Mouse (Mus musculus) limb, embryonic 10.5 days (tissue): ENCODE measurements at regions not wholly inside any gene's neighbourhood (a gene's known extent, or its start where the extent isn't known, plus 50 kb on each side); places are given as distances from the start of the nearest gene placed in this dataset.
A peak's percentile ranks its signal among the peaks of the same experiment; 100 is the strongest.
"Not testable (repeated sequence)": the region's sequence is repeated elsewhere in the genome, so short reads cannot be mapped to it uniquely, and the experiment has no call there.

Experiments
- DNase-seq: peaks from one replicate; pipeline ENCODE4 v3.0.0-alpha.2; 2017; ENCODE audit warnings: low spot score
- H3K27ac ChIP-seq: fragments of 300-500 bp; sonication (generic); 2 replicates; pipeline ENCODE4 v1.5.1; 2016; ENCODE audit warnings: mild to moderate bottlenecking
- H3K27me3 ChIP-seq: fragments of 300-500 bp; sonication (generic); 2 replicates; pipeline ENCODE4 v1.6.1; 2016; ENCODE audit warnings: low read depth, mild to moderate bottlenecking; ENCODE audit not compliant: poor library complexity, severe bottlenecking
- H3K36me3 ChIP-seq: fragments of 300-500 bp; sonication (generic); 2 replicates; pipeline ENCODE4 v1.6.1; 2016; ENCODE audit warnings: mild to moderate bottlenecking, moderate library complexity
- H3K4me1 ChIP-seq: fragments of 300-500 bp; sonication (generic); 2 replicates; pipeline ENCODE4 v1.6.1; 2016
- H3K4me3 ChIP-seq: fragments of 300-500 bp; sonication (generic); 2 replicates; pipeline ENCODE4 v1.5.1; 2016; ENCODE audit warnings: mild to moderate bottlenecking, moderate library complexity
- H3K9me3 ChIP-seq: fragments of 300-500 bp; sonication (generic); replicated peaks from 2 replicates; pipeline ENCODE4 v1.6.1; 2016; ENCODE audit warnings: mild to moderate bottlenecking
- WGBS: fragments of 180-500 bp; shearing (Covaris S2); methylation state at CpG from one replicate; pipeline ENCODE4 v1.1.7; 2016; 5-methylcytosine and 5-hydroxymethylcytosine counted together

DNA sequence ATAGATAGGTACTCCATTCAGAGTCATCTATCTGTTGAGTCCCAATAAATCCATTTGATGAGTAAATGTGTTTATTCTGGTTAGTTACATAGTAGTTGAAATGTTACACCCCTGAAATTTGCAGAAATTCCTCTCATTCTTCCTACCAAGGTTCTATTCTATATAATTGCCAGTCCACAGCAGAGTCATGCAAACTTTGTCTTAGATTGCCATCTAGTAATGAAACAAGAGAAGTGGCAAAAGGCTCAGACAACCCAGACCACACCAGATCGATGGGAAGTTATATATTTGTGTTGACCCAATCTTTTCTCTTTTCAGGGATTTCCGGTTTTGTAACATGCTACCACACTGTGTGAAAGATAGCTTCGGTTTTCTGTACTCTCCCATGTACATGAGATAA, 1214.1 kb upstream of the Tacstd2 start:
- Histone ChIP-seq H3K4me3 (no peak overlapping the region), H3K36me3 (no peaks in the 10 kb centered on the region), H3K27ac (no peak overlapping the region), H3K4me1 (no peaks in the 10 kb centered on the region), H3K9me3 (no peaks in the 10 kb centered on the region), H3K27me3 (no peaks in the 10 kb centered on the region)
- 89% methylated on average over 3 of the region's 3 CpGs for WGBS
- DNase-seq = no peak

DNA sequence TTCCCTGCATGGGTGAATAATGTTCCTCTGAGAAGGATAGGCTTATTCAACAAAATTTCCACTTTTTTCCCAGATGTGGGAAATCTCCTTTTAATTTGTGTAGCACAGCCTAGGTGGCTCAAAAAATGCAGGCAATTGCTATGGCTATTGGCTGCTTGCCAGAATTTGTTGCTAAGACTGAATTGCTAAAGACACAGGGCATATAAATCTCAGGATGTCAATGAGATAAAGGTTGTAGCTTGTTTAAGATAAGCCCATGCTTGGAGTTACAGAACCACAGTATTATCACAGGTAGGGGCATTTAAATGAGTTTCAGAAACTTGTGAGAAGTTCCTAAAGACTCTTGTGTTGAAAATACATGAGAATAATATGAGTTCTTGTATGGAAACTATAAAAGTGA, 1203.0 kb upstream of the Tacstd2 start:
- Histone ChIP-seq H3K36me3 (no peaks in the 10 kb centered on the region), H3K4me3 (no peak overlapping the region), H3K27me3 (no peaks in the 10 kb centered on the region), H3K9me3 (no peaks in the 10 kb centered on the region), H3K4me1 (no peaks in the 10 kb centered on the region), H3K27ac (no peak overlapping the region)
- no peak for DNase-seq

DNA sequence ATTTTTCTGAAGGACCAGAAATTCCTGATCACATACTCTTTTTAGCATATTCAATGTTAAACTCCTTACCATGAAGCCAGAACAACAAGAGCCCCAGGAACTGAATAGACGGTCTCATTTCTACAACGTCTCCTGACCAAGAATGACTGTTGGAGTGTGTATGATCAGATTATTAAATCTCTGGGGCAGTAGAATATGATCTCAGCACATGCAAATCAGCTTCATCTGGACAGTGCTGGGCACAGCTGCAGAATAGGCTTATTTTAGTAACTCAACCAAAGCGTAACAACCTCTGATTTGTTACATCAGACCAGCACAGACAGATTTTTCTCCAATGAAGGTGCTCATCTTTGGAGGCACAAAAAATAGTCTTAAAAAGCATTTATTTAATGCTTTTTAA, 1201.1 kb upstream of the Tacstd2 start:
- H3K36me3 ChIP-seq = no peaks in the 10 kb centered on the region
- no peak for DNase-seq
- H3K27ac ChIP-seq = no peak overlapping the region
- H3K4me1 ChIP-seq = no peaks in the 10 kb centered on the region
- no peaks in the 10 kb centered on the region for H3K27me3 ChIP-seq
- 97% methylated on average over 3 of the region's 3 CpGs for WGBS
- no peaks in the 10 kb centered on the region for H3K9me3 ChIP-seq
- no peak overlapping the region for H3K4me3 ChIP-seq

DNA sequence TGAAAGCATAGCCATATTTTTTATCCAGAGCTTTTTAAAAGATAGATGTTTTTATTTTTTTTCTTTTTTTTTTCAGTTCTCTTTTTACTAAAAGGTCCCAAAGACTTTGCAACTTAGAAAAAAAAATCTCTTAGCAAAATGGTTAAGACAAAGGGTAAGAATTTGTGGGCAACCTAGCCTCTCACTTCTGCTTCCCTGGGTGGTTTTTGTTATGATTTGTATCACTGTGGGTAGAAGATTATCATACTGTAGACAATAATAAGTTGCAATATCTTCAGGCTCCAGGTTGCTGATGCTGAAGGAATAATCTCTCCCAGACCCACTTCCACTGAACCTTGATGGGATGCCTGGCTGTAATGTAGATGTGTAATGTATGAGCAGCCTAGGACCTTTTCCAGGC, 1200.5 kb upstream of the Tacstd2 start:
- DNase-seq = no peak
- no peaks in the 10 kb centered on the region for H3K9me3 ChIP-seq
- no peaks in the 10 kb centered on the region for H3K36me3 ChIP-seq
- no peaks in the 10 kb centered on the region for H3K27me3 ChIP-seq
- H3K4me1 ChIP-seq = no peaks in the 10 kb centered on the region
- no peak overlapping the region for H3K4me3 ChIP-seq
- no peak overlapping the region for H3K27ac ChIP-seq

DNA sequence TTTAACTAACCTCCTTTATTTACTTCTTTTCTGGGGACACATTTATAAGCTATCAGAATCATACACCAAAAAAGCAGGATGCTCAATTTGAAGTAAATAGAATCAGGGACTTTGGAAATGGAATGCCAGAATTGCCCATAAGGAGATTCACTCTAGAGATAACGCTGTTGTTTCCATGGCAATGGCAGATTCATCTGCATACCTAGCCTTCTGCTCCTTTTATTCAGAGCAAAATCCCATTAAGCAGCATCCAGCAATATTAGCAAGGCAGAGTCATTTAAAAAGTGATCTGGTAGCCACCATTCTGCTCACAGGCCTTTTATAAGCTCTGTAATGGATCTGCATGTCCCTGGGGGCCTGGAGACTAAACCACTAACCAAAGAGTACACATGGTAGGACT, 1175.5 kb upstream of the Tacstd2 start:
- DNase-seq, H3K27ac ChIP-seq, H3K4me1 ChIP-seq, H3K9me3 ChIP-seq, H3K36me3 ChIP-seq, H3K4me3 ChIP-seq, H3K27me3 ChIP-seq: not testable (repeated sequence)
- WGBS = 80% methylated on average over 1 of the region's 1 CpGs

DNA sequence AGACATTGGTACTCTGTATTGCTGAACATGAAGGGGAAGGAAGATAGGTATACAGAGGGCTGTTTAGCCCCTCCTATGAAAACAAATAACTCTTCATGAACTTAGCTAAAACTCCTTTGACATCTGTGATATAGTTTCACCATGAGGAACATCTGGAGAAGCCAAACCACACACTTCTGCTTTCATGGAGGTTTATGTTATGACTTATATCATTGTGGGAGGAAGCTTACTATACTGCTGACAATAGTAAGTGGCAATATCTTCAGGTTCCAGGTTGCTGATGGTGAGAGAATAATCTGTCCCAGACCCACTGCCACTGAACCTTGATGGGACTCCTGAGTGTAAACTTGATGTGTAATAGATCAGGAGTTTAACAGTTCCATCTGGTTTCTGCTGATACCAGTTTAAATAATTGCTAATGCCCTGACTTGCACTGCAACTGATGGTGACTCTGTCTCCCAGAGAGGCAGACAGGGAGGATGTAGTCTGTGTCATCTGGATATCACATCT, 1168.8 kb upstream of the Tacstd2 start:
- not testable (repeated sequence) for H3K4me3 ChIP-seq, H3K4me1 ChIP-seq, H3K27ac ChIP-seq, H3K9me3 ChIP-seq, H3K36me3 ChIP-seq, DNase-seq, H3K27me3 ChIP-seq

DNA sequence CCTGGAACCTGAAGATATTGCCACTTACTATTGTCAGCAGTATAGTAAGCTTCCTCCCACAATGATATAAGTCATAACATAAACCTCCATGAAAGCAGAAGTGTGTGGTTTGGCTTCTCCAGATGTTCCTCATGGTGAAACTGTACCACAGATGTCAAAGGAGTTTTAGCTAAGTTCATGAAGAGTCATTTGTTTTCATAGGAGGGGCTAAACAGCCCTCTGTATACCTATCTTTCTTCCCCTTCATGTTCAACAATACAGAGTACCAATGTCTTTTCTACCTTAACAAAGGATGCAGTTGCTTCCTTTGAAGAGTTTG, 1145.2 kb upstream of the Tacstd2 start:
- not testable (repeated sequence) for H3K27ac ChIP-seq, H3K9me3 ChIP-seq

DNA sequence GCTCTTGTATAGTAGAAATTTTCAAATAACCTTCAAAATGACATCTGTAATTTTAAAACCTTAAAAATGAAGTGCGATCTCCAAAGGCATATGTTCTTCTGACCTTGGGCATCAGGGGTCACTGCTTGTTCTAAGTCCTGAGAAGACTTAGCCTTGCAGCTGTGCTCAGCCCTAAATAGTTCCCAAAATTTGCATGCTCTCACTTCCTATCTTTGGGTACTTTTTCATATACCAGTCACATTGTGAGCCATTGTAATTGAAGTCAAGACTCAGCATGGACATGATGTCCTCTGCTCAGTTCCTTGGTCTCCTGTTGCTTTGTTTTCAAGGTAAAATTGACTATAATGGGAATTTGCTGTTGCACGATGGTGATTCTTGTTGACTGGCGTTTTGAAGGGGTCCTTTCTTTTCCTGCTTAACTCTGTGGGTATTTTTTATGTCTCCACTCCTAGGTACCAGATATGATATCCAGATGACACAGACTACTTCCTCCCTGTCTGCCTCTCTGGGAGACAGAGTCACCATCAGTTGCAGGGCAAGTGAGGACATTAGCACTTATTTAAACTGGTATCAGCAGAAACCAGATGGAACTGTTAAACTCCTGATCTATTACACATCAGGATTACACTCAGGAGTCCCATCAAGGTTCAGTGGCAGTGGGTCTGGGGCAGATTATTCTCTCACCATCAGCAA, 1144.6 kb upstream of the Tacstd2 start:
- no peak for DNase-seq
- H3K36me3 ChIP-seq = no peaks in the 10 kb centered on the region
- 97% methylated on average over 3 of the region's 3 CpGs for WGBS

More for the DNA sequence above, 1145.2 kb upstream of the Tacstd2 start:
- H3K4me1 ChIP-seq, H3K27me3 ChIP-seq, H3K36me3 ChIP-seq, DNase-seq, H3K4me3 ChIP-seq: not testable (repeated sequence)

DNA sequence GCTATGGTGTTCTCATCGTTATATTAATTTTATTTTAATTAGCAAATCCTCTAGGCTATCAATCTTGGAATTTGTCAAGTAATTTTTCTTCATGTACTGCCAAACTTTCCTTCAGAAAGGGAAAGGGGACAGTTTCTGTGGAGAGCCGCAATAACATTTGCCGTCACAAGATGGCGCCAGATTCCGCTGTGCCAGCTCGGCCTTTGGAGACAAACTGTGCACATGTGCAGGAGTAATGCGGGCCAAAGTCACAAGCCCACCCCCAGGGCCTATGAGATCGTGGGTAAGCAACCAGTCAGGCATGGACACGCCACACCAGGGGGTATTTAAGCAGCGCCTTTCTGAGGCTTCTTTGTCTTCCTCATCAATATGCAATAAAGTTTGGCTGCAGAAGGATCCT, 1132.8 kb upstream of the Tacstd2 start:
- H3K27me3 ChIP-seq, H3K4me3 ChIP-seq, H3K27ac ChIP-seq, H3K4me1 ChIP-seq, H3K9me3 ChIP-seq, H3K36me3 ChIP-seq: not testable (repeated sequence)
- 3% methylated on average over 10 of the region's 10 CpGs for WGBS
- peak; percentile 73 for DNase-seq

More for the DNA sequence above, 1144.6 kb upstream of the Tacstd2 start:
- Histone ChIP-seq H3K27ac (no peak overlapping the region), H3K27me3 (no peaks in the 10 kb centered on the region), H3K4me1 (no peaks in the 10 kb centered on the region), H3K9me3 (no peaks in the 10 kb centered on the region), H3K4me3 (no peak overlapping the region)

DNA sequence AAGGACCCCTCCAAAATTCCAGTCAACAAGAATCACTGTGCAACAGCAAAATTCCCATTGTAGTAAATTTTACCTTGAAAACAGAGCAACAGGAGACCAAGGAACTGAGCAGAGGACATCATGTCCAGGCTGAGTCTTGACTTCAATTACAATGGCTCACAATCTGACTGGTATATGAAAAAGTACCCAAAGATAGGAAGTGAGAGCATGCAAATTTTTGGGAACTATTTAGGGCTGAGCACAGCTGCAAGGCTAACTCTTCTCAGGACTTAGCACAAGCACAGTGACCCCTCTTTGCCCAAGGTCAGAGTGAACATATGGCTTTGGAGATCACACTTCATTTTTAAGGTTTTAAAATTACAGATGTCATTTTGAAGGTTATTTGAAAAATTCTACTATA, 1096.7 kb upstream of the Tacstd2 start:
- H3K36me3 ChIP-seq, H3K4me1 ChIP-seq, H3K27me3 ChIP-seq, H3K27ac ChIP-seq, H3K4me3 ChIP-seq, H3K9me3 ChIP-seq, DNase-seq: not testable (repeated sequence)

DNA sequence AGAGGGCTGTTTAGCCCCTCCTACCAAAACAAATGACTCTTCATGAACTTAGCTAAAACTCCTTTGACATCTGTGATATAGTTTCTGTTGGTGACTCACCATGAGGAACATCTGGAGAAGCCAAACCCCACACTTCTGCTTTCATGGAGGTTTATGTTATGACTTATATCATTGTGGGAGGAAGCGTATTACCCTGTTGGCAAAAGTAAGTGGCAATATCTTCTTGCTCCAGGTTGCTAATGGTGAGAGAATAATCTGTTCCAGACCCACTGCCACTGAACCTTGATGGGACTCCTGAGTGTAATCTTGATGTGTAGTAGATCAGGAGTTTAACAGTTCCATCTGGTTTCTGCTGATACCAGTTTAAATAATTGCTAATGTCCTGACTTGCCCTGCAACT, 1096.2 kb upstream of the Tacstd2 start:
- no peaks in the 10 kb centered on the region for H3K36me3 ChIP-seq
- H3K9me3 ChIP-seq = no peaks in the 10 kb centered on the region
- no peak overlapping the region for H3K27ac ChIP-seq
- no peaks in the 10 kb centered on the region for H3K4me1 ChIP-seq
- H3K27me3 ChIP-seq = no peaks in the 10 kb centered on the region
- no peak for DNase-seq
- H3K4me3 ChIP-seq = no peak overlapping the region
- 77% methylated on average over 1 of the region's 1 CpGs for WGBS

DNA sequence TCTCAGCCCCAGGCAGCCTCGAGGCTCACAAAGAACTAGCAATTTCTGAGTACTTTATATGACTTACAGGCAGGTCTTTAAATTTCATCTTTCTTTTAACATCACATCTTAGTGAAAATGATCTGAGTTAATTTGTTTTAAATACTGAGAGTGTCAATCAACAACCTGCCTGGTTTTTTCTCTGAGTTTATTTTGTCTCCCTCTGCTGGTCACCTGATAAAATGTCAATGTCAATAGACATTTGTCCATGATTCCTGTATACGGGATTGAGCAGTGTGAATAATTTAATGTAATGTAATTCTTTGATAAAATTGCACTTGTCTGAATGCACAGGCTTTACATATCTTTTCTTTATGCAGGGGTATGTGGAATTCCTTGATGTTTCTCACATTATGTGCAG, 1070.4 kb upstream of the Tacstd2 start:
- no peak for DNase-seq
- H3K27me3 ChIP-seq = no peaks in the 10 kb centered on the region
- no peak overlapping the region for H3K27ac ChIP-seq
- WGBS = 73% methylated on average over 2 of the region's 2 CpGs
- H3K36me3 ChIP-seq = no peaks in the 10 kb centered on the region
- H3K4me1 ChIP-seq = no peaks in the 10 kb centered on the region
- H3K4me3 ChIP-seq = no peak overlapping the region
- no peaks in the 10 kb centered on the region for H3K9me3 ChIP-seq
